Mouse (Mus musculus): ENCODE results near the gene Helq. TPM values are rescaled to one million over a fixed set of nuclear protein-coding genes. Genes with fewer than 3 reads are reported as not detected.

The Helq gene
- polyA plus RNA-seq, 1 experiment from 2014 or later: 14.1 TPM

GRCm38 (mm10) chr5:100826531-100826930, 28.1 kb upstream of the Helq start:
- H3K9ac ChIP-seq: no peak overlapping the region
- no peak for ATAC-seq (ENCODE audit: low read depth)
- no peaks in the 10 kb centered on the region for H3K27me3 ChIP-seq
- no peak overlapping the region for H3K27ac ChIP-seq
- no peaks in the 10 kb centered on the region for H3K4me1 ChIP-seq (replicated peaks)
- H3K9me3 ChIP-seq (replicated peaks): no peaks in the 10 kb centered on the region
- 60% methylated on average over 7 of the region's 7 CpGs for WGBS (ENCODE audit: insufficient replicate concordance)
- no peaks in the 10 kb centered on the region for H3K36me3 ChIP-seq
- H3K4me3 ChIP-seq (replicated peaks): no peak overlapping the region
- H3K4me2 ChIP-seq: no peak overlapping the region
- DNase-seq: no peak

- DNase-seq: no peak
- WGBS (ENCODE audit: insufficient replicate concordance): 17% methylated on average over 2 of the region's 2 CpGs
These were observed 27.6 kb upstream of the Helq start for GRCm38 (mm10) chr5:100825975-100826374.

GRCm38 (mm10) chr5:100822826-100823225, 24.4 kb upstream of the Helq start:
- Histone ChIP-seq H3K4me3 (replicated peaks) (no peak overlapping the region), H3K36me3 (peaks cover 3% of the 10 kb centered on the region; the same call in 1 of the 2 replicates), H3K4me1 (replicated peaks) (peaks cover 22% of the 10 kb centered on the region), H3K4me2 (no peak overlapping the region), H3K27me3 (no peaks in the 10 kb centered on the region), H3K27ac (no peak overlapping the region), H3K9me3 (replicated peaks) (no peaks in the 10 kb centered on the region), H3K9ac (no peak overlapping the region)
- WGBS (ENCODE audit: insufficient replicate concordance): 54% methylated on average over 7 of the region's 7 CpGs
- no peak for ATAC-seq (ENCODE audit: low read depth)
- DNase-seq: no peak

More at GRCm38 (mm10) chr5:100825975-100826374, 27.6 kb upstream of the Helq start:
- no peaks in the 10 kb centered on the region for H3K27me3 ChIP-seq
- ATAC-seq (ENCODE audit: low read depth): no peak
- H3K9ac ChIP-seq: no peak overlapping the region
- no peak overlapping the region for H3K4me2 ChIP-seq
- no peak overlapping the region for H3K4me3 ChIP-seq (replicated peaks)
- no peak overlapping the region for H3K27ac ChIP-seq
- no peaks in the 10 kb centered on the region for H3K9me3 ChIP-seq (replicated peaks)
- no peaks in the 10 kb centered on the region for H3K36me3 ChIP-seq
- H3K4me1 ChIP-seq (replicated peaks): peaks cover 5% of the 10 kb centered on the region

GRCm38 (mm10) chr5:100821375-100821774, 23.0 kb upstream of the Helq start:
- Histone ChIP-seq H3K9ac (peak overlapping the region; percentile 98; the same call in 1 of the 2 replicates), H3K9me3 (replicated peaks) (no peaks in the 10 kb centered on the region), H3K27ac (no peak overlapping the region), H3K4me1 (replicated peaks) (peaks cover 22% of the 10 kb centered on the region), H3K27me3 (no peaks in the 10 kb centered on the region), H3K4me2 (peak overlapping the region; percentile 88), H3K4me3 (replicated peaks) (peak overlapping the region; percentile 91), H3K36me3 (peaks cover 13% of the 10 kb centered on the region)
- ATAC-seq (ENCODE audit: low read depth): no peak
- no peak for DNase-seq
- 63% methylated on average over 8 of the region's 8 CpGs for WGBS (ENCODE audit: insufficient replicate concordance)

GRCm38 (mm10) chr5:100820483-100821184, 22.2 kb upstream of the Helq start, which contains the start of gene Abraxas1:
Abraxas1 (minus strand) TSS chr5:100820965.
- ATAC-seq (ENCODE audit: low read depth) (peak; percentile 95), DNase-seq (peak; percentile 87)
- Histone ChIP-seq H3K27me3 (no peaks in the 10 kb centered on the region), H3K4me2 (peak within 1 kb of the TSS; percentile 88), H3K4me3 (replicated peaks) (peak within 1 kb of the TSS; percentile 91), H3K9ac (peak within 1 kb of the TSS; percentile 98), H3K27ac (peak within 1 kb of the TSS; percentile 86), H3K4me1 (replicated peaks) (peaks cover 22% of the 10 kb centered on the region), H3K36me3 (peaks cover 19% of the 10 kb centered on the region), H3K9me3 (replicated peaks) (no peaks in the 10 kb centered on the region)
- under 1% methylated on average over 63 of the region's 63 CpGs for WGBS (ENCODE audit: insufficient replicate concordance)

GRCm38 (mm10) chr5:100819568-100820480, 21.4 kb upstream of the Helq start:
- Histone ChIP-seq H3K4me3 (replicated peaks) (peak overlapping the region; percentile 91), H3K4me2 (peak overlapping the region; percentile 88), H3K36me3 (peaks cover 22% of the 10 kb centered on the region), H3K9me3 (replicated peaks) (no peaks in the 10 kb centered on the region), H3K27ac (peak overlapping the region; percentile 86), H3K4me1 (replicated peaks) (peaks cover 22% of the 10 kb centered on the region), H3K9ac (peak overlapping the region; percentile 98), H3K27me3 (no peaks in the 10 kb centered on the region)
- ATAC-seq (ENCODE audit: low read depth) (peak; percentile 56), DNase-seq (peak; percentile 12)
- 24% methylated on average over 16 of the region's 16 CpGs for WGBS (ENCODE audit: insufficient replicate concordance)

GRCm38 (mm10) chr5:100818341-100818740, 19.9 kb upstream of the Helq start:
- no peak overlapping the region for H3K4me3 ChIP-seq (replicated peaks)
- H3K36me3 ChIP-seq: peaks cover 36% of the 10 kb centered on the region
- peaks cover 22% of the 10 kb centered on the region for H3K4me1 ChIP-seq (replicated peaks)
- DNase-seq: no peak
- 79% methylated on average over 4 of the region's 4 CpGs for WGBS (ENCODE audit: insufficient replicate concordance)
- no peak overlapping the region for H3K9ac ChIP-seq
- H3K4me2 ChIP-seq: no peak overlapping the region
- no peak for ATAC-seq (ENCODE audit: low read depth)
- H3K27ac ChIP-seq: no peak overlapping the region
- H3K27me3 ChIP-seq: no peaks in the 10 kb centered on the region
- no peaks in the 10 kb centered on the region for H3K9me3 ChIP-seq (replicated peaks)

GRCm38 (mm10) chr5:100794084-100794483, 4.3 kb downstream of the Helq start:
- no peak overlapping the region for H3K4me2 ChIP-seq
- no peak for DNase-seq
- peaks cover 24% of the 10 kb centered on the region for H3K4me1 ChIP-seq (replicated peaks)
- H3K9me3 ChIP-seq (replicated peaks): no peaks in the 10 kb centered on the region
- no peak for ATAC-seq (ENCODE audit: low read depth)
- H3K36me3 ChIP-seq: peaks cover 77% of the 10 kb centered on the region
- H3K4me3 ChIP-seq (replicated peaks): no peak overlapping the region
- H3K9ac ChIP-seq: no peak overlapping the region
- no peak overlapping the region for H3K27ac ChIP-seq
- no peaks in the 10 kb centered on the region for H3K27me3 ChIP-seq
- WGBS (ENCODE audit: insufficient replicate concordance): 71% methylated on average over 5 of the region's 5 CpGs

GRCm38 (mm10) chr5:100792261-100792660, 6.1 kb downstream of the Helq start:
- Histone ChIP-seq H3K4me1 (replicated peaks) (peaks cover 16% of the 10 kb centered on the region), H3K9me3 (replicated peaks) (no peaks in the 10 kb centered on the region), H3K9ac (no peak overlapping the region), H3K4me3 (replicated peaks) (no peak overlapping the region), H3K4me2 (no peak overlapping the region), H3K27me3 (no peaks in the 10 kb centered on the region), H3K36me3 (peaks cover 95% of the 10 kb centered on the region), H3K27ac (no peak overlapping the region)
- WGBS (ENCODE audit: insufficient replicate concordance): 88% methylated on average over 7 of the region's 7 CpGs
- DNase-seq (no peak), ATAC-seq (ENCODE audit: low read depth) (no peak)

GRCm38 (mm10) chr5:100787527-100787926, 10.9 kb downstream of the Helq start:
- Histone ChIP-seq H3K27me3 (no peaks in the 10 kb centered on the region), H3K9me3 (replicated peaks) (no peaks in the 10 kb centered on the region), H3K36me3 (peaks cover 96% of the 10 kb centered on the region), H3K9ac (no peak overlapping the region), H3K4me3 (replicated peaks) (no peak overlapping the region), H3K27ac (no peak overlapping the region), H3K4me1 (replicated peaks) (no peaks in the 10 kb centered on the region), H3K4me2 (no peak overlapping the region)
- 85% methylated on average over 9 of the region's 9 CpGs for WGBS (ENCODE audit: insufficient replicate concordance)
- no peak for DNase-seq
- no peak for ATAC-seq (ENCODE audit: low read depth)

GRCm38 (mm10) chr5:100779002-100779401, 19.4 kb downstream of the Helq start:
- H3K4me2 ChIP-seq: no peak overlapping the region
- DNase-seq (no peak), ATAC-seq (ENCODE audit: low read depth) (no peak)
- no peak overlapping the region for H3K9ac ChIP-seq
- H3K36me3 ChIP-seq: peaks cover 84% of the 10 kb centered on the region
- no peaks in the 10 kb centered on the region for H3K27me3 ChIP-seq
- H3K27ac ChIP-seq: no peak overlapping the region
- H3K4me3 ChIP-seq (replicated peaks): no peak overlapping the region
- H3K4me1 ChIP-seq (replicated peaks): no peaks in the 10 kb centered on the region
- WGBS (ENCODE audit: insufficient replicate concordance): 90% methylated on average over 13 of the region's 13 CpGs
- H3K9me3 ChIP-seq (replicated peaks): no peaks in the 10 kb centered on the region

All from liver, embryonic 13.5 days (tissue).